Mouse (Mus musculus) gastrocnemius, postnatal 14 days (tissue): Measurements from ENCODE around the gene Hba-a2. TPM values are rescaled to one million over a fixed set of nuclear protein-coding genes. Genes with fewer than 3 reads are reported as not detected.
A peak's percentile ranks its signal among the peaks of the same experiment; 100 is the strongest.

Experiments used
- DNase-seq: peaks from one replicate; pipeline ENCODE4 v3.0.0; 2021; ENCODE audit warnings: mixed read lengths
- intact Hi-C: fragments of 180-260 bp; cut with DNase I; formaldehyde crosslinking; loops from one replicate; pipeline ENCODE4 v1.15.1; 2025; ENCODE audit warnings: low total_unique reads
- total RNA-seq, 2 experiments: library from RNA; stranded (reverse); gene quantifications; 2 replicates each; pipeline ENCODE4 v1.2.3; 2021

Hba-a2 gene
- total RNA-seq, 2 experiments from 2014 or later = 795 to 814 TPM

DNA sequence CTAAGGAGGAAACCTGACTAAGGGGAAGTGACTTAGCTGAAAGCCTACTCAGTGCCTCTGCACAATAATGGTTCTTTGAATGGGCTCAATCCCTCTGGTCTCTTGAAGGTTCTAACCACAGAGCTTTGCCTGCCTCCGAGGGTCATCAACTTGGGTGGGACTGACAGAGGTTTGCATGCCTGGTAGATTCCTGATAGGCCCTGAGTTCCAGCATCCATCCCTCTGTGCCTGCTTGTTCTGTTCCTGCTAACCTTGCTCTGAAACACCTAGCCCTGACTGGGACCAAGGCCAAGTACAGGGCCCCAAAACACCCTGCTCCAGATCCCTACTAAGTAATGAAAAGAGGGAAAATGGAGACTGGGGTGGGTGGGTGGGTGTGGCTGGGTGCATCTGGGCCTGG is 7.2 kb downstream of the Hba-a2 start:
- DNase-seq = no peak
- intact Hi-C loops = no loop called here

- no peak for DNase-seq
- intact Hi-C loops = no loop called here
Observed at GRCm38 (mm10) chr11:32307006-32307405, 10.7 kb downstream of the Hba-a2 start.

DNA sequence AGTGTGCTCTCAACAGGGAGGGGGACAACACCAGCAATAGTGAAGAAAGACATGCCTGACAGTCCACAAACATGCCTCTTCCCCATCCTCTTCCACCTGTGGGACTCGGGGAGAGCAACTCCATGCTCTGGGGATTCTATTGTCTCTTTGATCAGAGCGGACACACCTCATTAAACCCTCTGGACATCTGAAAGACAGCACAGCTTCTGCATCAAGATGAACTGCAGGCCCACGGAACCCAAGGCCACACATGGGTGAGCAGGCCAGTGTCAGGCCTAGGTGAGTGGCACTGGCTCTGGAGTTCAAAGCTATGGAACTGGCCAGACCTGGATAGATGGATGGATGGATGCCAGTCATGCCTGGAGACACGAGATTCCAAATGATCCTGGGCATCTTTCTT is 13.2 kb downstream of the Hba-a2 start:
- intact Hi-C loops = no loop called here
- no peak for DNase-seq

- no peak for DNase-seq
- intact Hi-C loops = no loop called here
Observed at GRCm38 (mm10) chr11:32309928-32310327, 13.6 kb downstream of the Hba-a2 start.

DNA sequence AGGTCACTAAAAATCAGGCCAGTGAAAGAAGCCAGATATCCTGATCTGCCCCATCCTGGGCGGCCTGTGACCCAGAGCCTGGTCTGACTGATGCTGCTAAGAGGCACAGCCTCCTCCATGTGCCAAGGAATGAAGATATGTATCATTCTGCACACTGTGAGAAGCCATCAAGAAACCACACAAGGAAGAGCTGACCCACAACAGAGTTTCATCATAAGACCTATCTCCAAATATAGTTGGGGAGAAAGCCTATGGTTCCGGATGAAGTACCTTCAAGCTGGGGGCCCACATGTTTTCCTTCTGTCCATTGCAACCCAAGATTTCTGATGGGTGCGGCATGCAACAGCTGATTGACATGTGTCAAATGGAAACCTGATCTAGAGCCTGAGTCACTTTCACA is 19.7 kb downstream of the Hba-a2 start:
- DNase-seq = no peak
- intact Hi-C loops = no loop called here

DNA sequence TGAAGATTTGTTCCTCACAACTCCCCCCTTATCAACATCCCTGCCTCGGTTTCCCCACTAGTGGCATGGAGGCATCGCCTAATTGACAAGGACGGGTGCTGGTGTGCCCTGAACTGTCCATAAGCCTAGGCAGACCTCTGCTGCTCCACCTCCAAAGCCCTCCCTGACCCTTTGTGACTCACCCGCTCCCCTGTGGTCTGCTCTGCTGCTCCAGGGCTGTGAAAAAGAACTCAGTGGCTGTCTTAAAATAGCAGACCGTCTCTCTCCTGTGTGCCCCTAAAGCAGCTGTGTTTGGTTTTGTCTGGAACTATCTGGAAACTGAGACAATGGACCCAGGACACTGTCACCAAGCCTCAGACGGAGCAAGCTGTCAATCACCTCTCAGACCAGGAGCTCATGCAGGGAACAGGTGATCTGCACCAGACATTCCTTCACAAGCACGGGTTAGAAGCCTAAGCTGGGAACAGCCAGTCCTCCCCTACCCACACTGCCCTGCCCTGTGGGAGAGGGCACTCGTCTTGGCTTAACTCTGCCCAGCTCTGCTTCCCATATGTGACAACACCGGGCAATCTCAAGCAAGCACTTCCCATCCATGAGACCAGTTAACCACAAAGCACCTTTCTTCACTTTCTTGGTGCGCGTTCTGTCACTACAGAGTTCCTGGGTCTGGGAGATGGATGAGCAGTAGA is 24.4 kb downstream of the Hba-a2 start:
- DNase-seq = no peak
- intact Hi-C loops = loop anchor here (5.0 kb wide), 2 partner anchors 33 to 138 kb away; partner anchors contain the start of gene Hbq1b

GRCm38 (mm10) chr11:32321196-32321565 is 24.9 kb downstream of the Hba-a2 start:
- intact Hi-C loops = loop anchor here (5.0 kb wide), 2 partner anchors 34 to 139 kb away; partner anchors contain the start of gene Hbq1b
- peak; percentile 81 for DNase-seq

DNA sequence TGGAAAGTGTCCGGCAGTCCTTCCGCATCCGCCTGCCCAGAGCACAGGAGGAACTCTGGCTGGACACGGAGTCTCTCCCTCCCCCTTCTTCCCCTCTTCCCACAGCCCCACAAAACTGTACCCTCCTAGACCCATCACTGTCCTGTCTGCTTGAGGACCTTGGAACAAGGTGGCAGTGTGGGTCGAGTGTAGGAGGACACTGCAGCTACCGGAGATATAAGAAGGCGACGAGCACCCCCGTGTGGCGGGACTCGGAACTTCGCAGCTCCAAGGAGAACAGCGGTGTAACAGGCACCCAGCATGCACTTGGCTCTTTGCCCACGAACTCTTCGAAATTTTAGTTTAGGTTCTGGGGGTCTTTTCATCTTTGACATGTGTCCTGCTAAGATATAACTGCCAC is 28.3 kb downstream of the Hba-a2 start:
- intact Hi-C loops = loop anchor here (5.0 kb wide), 2 partner anchors 37 to 142 kb away; partner anchors contain the start of gene Hbq1b

GRCm38 (mm10) chr11:32331075-32331474 is 34.8 kb downstream of the Hba-a2 start:
- intact Hi-C loops = loop anchor here (10.0 kb wide), 1 partner anchor 264 kb away; no protein-coding TSS in a partner anchor
- DNase-seq = peak; percentile 47

More for the DNA sequence above, 28.3 kb downstream of the Hba-a2 start:
- DNase-seq = peak; percentile 86

DNA sequence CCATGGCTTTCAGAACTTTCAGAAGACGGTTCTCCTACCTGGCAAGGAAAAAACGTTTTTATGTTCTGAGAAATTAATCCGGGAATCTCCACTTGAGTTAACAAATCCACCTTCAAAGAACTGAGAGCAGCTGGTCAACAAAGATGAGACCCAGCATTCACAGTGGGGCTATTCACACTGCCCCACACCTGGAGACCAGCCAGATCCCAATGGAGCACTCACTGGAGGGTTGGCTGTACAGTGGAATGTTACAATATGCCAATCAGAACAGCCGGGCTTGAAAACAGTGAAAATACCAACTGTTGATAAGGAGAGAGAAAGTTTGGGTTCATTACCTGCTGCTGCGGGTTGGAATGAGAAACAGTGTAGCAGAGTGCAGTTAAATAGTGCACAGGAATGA is 35.6 kb downstream of the Hba-a2 start:
- DNase-seq = no peak
- intact Hi-C loops = loop anchor here (10.0 kb wide), 1 partner anchor 263 kb away; no protein-coding TSS in a partner anchor

DNA sequence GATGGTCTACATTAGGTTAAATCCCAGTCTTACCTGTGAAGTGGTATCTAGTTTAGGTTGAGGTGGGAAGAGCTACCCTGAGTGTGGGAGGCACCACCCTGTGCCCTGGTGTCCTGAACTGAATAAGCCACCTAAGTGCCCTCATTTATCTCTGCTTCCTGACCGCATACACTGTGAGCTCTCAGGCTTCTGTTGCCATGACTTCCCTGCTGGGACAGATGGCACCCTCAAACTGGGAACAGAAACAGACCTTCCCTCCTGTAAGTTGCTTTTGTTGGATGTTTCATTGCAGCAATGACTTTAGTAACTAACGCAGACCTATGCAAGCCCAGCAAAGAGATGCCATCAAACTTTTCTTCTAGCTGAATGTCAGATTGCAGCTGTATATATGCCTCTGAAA is 36.9 kb downstream of the Hba-a2 start:
- intact Hi-C loops = loop anchor here (10.0 kb wide), 1 partner anchor 262 kb away; no protein-coding TSS in a partner anchor
- no peak for DNase-seq

DNA sequence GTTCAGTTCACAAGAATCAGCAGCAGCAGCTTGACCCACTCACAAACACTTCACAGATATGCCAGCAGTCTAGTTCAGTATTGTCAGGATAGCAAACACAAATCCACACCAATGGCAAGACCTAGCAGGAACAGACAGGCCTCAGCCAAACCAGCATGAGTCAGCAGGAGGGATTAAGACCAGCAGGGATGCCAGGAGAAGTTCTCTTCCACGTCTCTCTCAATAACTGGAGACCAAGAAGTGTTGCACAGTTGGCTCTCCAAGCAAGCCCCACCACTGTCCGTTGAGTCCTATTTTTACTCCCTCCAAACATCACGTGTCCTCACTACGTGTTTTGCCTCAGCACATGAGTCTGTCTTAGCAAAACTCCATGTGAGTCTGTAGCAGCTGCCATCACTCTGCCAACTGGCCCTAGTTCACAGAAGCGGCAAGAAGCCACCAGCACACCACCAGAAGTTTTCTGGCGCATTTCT is 40.2 kb downstream of the Hba-a2 start:
- no peak for DNase-seq
- intact Hi-C loops = loop anchor here (10.0 kb wide), 1 partner anchor 258 kb away; no protein-coding TSS in a partner anchor

GRCm38 (mm10) chr11:32339131-32339531 is 42.8 kb downstream of the Hba-a2 start:
- intact Hi-C loops = loop anchor here (10.0 kb wide), 1 partner anchor 256 kb away; no protein-coding TSS in a partner anchor
- DNase-seq = peak; percentile 42

GRCm38 (mm10) chr11:32340476-32341473 is 44.5 kb downstream of the Hba-a2 start:
- intact Hi-C loops = loop anchor here (10.0 kb wide), 1 partner anchor 104 kb away; no protein-coding TSS in a partner anchor
- peak; percentile 52 for DNase-seq

DNA sequence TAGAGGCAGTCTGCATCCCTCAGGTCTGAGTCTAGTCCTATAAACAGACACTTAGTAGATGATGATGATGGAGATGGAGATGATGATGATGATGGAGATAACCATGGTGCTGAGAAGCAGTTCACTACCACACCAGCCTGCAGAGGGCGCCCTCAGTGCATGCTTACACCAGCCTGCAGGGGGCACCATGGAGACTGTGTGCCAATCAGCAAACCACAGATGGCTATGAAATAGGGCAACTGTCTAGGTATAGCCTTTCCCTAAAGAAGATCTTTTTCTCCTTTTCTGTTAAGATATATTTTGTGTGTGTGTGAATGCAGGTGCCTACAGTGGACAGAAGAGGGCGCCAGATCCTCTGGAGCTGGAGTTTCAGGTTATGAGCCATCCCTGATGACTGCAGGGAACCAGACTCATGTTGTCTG is 46.5 kb downstream of the Hba-a2 start:
- intact Hi-C loops = loop anchor here (10.0 kb wide), 1 partner anchor 102 kb away; no protein-coding TSS in a partner anchor
- peak; percentile 27 for DNase-seq

- no peak for DNase-seq
- intact Hi-C loops = loop anchor here (10.0 kb wide), 1 partner anchor 101 kb away; no protein-coding TSS in a partner anchor
Observed at GRCm38 (mm10) chr11:32343350-32343749, 47.1 kb downstream of the Hba-a2 start.

DNA sequence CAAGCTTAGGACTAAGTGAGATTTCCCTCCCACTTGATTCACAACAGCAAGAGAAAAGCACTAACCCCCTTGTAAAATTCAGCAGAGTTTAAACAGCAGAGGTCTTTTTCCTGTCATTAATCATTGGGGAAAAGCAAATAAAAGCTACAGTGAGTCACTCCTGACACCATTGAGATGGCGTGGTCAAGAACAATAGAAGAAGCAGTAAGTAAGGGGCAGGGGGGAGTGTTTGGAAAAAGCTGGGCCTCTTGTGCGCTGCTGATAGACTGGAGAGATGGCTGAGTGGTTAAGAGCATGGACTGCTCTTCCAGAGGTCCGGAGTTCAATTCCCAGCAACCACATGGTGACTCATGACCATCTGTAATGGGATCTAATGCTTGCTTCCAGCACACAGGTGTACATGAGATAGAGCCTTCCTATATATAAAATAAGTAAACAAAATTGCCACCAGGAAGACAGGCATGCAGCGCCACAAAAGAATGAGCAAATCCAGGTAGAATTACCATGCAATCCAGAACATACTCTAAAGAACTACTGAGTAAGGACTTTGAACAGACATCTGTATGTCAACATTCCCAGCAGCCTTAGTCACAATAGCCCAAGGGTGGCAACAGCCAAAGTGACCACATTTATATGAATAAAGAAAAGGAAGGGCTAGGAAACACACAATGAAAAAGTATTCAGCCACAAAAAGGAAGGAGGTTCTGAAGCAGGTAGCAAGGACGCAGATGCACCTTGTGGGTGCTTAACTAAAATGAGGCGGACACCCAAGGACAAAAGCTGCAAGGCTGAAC is 49.4 kb downstream of the Hba-a2 start:
- intact Hi-C loops = loop anchor here (5.0 to 10.0 kb wide), 2 partner anchors 52 to 99 kb away; no protein-coding TSS in a partner anchor
- DNase-seq = no peak
